ENCODE assay signal across 31 mouse cellular contexts in genomic region chr3:90280708-90281107, GRCm38 (mm10). TPM values are rescaled to one million over a fixed set of nuclear protein-coding genes. Genes with fewer than 3 reads are reported as not detected.
DNase-seq lines count a peak whose midpoint lies in the region; ATAC-seq and TF ChIP-seq lines count a peak whose summit lies in the region.
"Had no signal": no experiment of that assay in that cellular context is flagged by ENCODE, and none has a peak within 500 bp of the region (broad histone marks: within the 10 kb centered on the region; RNA-seq: fewer than 3 reads in every experiment).

No protein-coding gene starts in this region.

- no peak overlapping the region for H3K4me2 ChIP-seq in midbrain, postnatal 0 days (ENCODE audit: low read depth, low read length, poor library complexity, severe bottlenecking)
- H3K4me2 ChIP-seq in midbrain, embryonic 11.5 days: no peak overlapping the region
- H3K4me2 ChIP-seq: heart, embryonic 13.5 days; hindbrain, embryonic 14.5 days; limb, embryonic 12.5 days; liver, embryonic 15.5 days; lung, embryonic 14.5 days; midbrain, embryonic 12.5 days; neural tube, embryonic 13.5 days had no signal

- ATAC-seq in midbrain, postnatal 0 days (ENCODE audit: low FRiP score): peak; percentile 27; the same call in 1 of the 2 replicates
- no peak for ATAC-seq in midbrain, embryonic 11.5 days (ENCODE audit: low FRiP score)
- ATAC-seq: forebrain, embryonic 16.5 days; intestine, postnatal 0 days; Patski had no signal

- DNase-seq in cerebellum, adult 2 months: no peak
- no peak for DNase-seq in cerebellum, postnatal 4 days (ENCODE audit: low spot score in 2 of 2)
- peak; percentile 43 for DNase-seq in layer of hippocampus, adult 11-12 months (ENCODE audit: low spot score)
- no peak for DNase-seq in layer of hippocampus, postnatal 36 days
- no peak for DNase-seq in midbrain, postnatal 0 days (ENCODE audit: low spot score)
- no peak for DNase-seq in midbrain, embryonic 11.5 days (ENCODE audit: low spot score, missing footprints)
- DNase-seq in telencephalon, adult 2 months (ENCODE audit: low read depth, low spot score): peak; percentile 36
- DNase-seq: adrenal gland, postnatal 14 days; cerebellum, adult 18-20 months; gastrocnemius, postnatal 14 days; heart, postnatal 10 days; kidney, adult 9 months; kidney, postnatal 10 days; lung, embryonic 14.5 days; lung, postnatal 36 days; right cerebral cortex, postnatal 25 days; thymus, adult 2 months; thymus, postnatal 4 days had no signal

- H3K4me3 ChIP-seq in cerebellum, adult 2 months (replicated peaks; ENCODE audit: insufficient read depth, low read depth, low read length): no peak overlapping the region
- H3K4me3 ChIP-seq in midbrain, postnatal 0 days (ENCODE audit: low read depth, low read length): no peak overlapping the region
- H3K4me3 ChIP-seq in midbrain, embryonic 11.5 days (ENCODE audit: low read depth, low read length): no peak overlapping the region
- H3K4me3 ChIP-seq: erythroblast, embryonic 14.5 days; heart, embryonic 13.5 days; limb, embryonic 12.5 days; liver, embryonic 15.5 days; midbrain, embryonic 12.5 days; neural tube, embryonic 13.5 days had no signal

- H3K36me3 ChIP-seq in midbrain, postnatal 0 days (ENCODE audit: insufficient read depth, low read length): peaks cover 39% of the 10 kb centered on the region
- peaks cover 11% of the 10 kb centered on the region for H3K36me3 ChIP-seq in midbrain, embryonic 11.5 days (ENCODE audit: control insufficient read depth, insufficient read depth, low read length)

- TF ChIP-seq POLR2A in cerebellum, adult 2 months (IDR thresholded peaks at IDR 0.05; ENCODE audit: borderline replicate concordance, insufficient read depth, low read length): no peak

- WGBS in cerebellum, adult 2 months: 90% methylated on average over 9 of the region's 9 CpGs
- WGBS in midbrain, postnatal 0 days: 93% methylated on average over 9 of the region's 9 CpGs
- 95% methylated on average over 9 of the region's 9 CpGs for WGBS in midbrain, embryonic 11.5 days

- no peak for TF ChIP-seq CTCF in cerebellum, adult 2 months (IDR thresholded peaks at IDR 0.05; ENCODE audit: borderline replicate concordance, insufficient read depth, low read depth, low read length)
- no peak for TF ChIP-seq CTCF in midbrain, postnatal 0 days (IDR thresholded peaks at IDR 0.05)

- no peaks in the 10 kb centered on the region for H3K27me3 ChIP-seq in cerebellum, adult 2 months (ENCODE audit: control insufficient read depth, insufficient read depth, low read length)
- H3K27me3 ChIP-seq in midbrain, postnatal 0 days (ENCODE audit: insufficient read depth, low read length): no peaks in the 10 kb centered on the region
- H3K27me3 ChIP-seq in midbrain, embryonic 11.5 days (ENCODE audit: control insufficient read depth, insufficient read depth, low read length): no peaks in the 10 kb centered on the region
- H3K27me3 ChIP-seq: heart, embryonic 13.5 days; limb, embryonic 12.5 days; liver, embryonic 15.5 days; midbrain, embryonic 12.5 days; neural tube, embryonic 13.5 days; Patski had no signal

- no peaks in the 10 kb centered on the region for H3K9me3 ChIP-seq in midbrain, postnatal 0 days (ENCODE audit: low read length)
- no peaks in the 10 kb centered on the region for H3K9me3 ChIP-seq in midbrain, embryonic 11.5 days (ENCODE audit: control insufficient read depth, low read length)
- H3K9me3 ChIP-seq: heart, embryonic 13.5 days; limb, embryonic 12.5 days; liver, embryonic 15.5 days; midbrain, embryonic 12.5 days; neural tube, embryonic 13.5 days had no signal

- peak overlapping the region; percentile 24; the same call in 1 of the 2 replicates for H3K27ac ChIP-seq in cerebellum, adult 2 months (ENCODE audit: insufficient read depth, low read length)
- no peak overlapping the region for H3K27ac ChIP-seq in midbrain, postnatal 0 days (ENCODE audit: low read depth, low read length)
- H3K27ac ChIP-seq in midbrain, embryonic 11.5 days (ENCODE audit: low read depth, low read length): no peak overlapping the region
- H3K27ac ChIP-seq: heart, embryonic 13.5 days; hindbrain, embryonic 14.5 days; limb, embryonic 12.5 days; liver, embryonic 15.5 days; midbrain, embryonic 12.5 days; neural tube, embryonic 13.5 days had no signal

- peaks cover 29% of the 10 kb centered on the region for H3K4me1 ChIP-seq in cerebellum, adult 2 months (ENCODE audit: control insufficient read depth, insufficient read depth, low read length)
- no peaks in the 10 kb centered on the region for H3K4me1 ChIP-seq in midbrain, postnatal 0 days (ENCODE audit: insufficient read depth, low read length)
- no peaks in the 10 kb centered on the region for H3K4me1 ChIP-seq in midbrain, embryonic 11.5 days (ENCODE audit: control insufficient read depth, insufficient read depth, low read length)
- H3K4me1 ChIP-seq: limb, embryonic 12.5 days; liver, embryonic 15.5 days; midbrain, embryonic 12.5 days; neural tube, embryonic 13.5 days had no signal

- H3K9ac ChIP-seq in midbrain, postnatal 0 days (replicated peaks; ENCODE audit: low read length, poor library complexity, severe bottlenecking): no peak overlapping the region
- H3K9ac ChIP-seq in midbrain, embryonic 11.5 days (ENCODE audit: low read length): no peak overlapping the region
- H3K9ac ChIP-seq: heart, embryonic 13.5 days; hindbrain, embryonic 14.5 days; limb, embryonic 12.5 days; liver, embryonic 15.5 days; lung, embryonic 14.5 days; midbrain, embryonic 12.5 days; neural tube, embryonic 13.5 days had no signal

RNA-seq across cellular contexts. Expression of gene Gatad2b, which starts 12.3 kb away (rescaled TPM):
- polyA plus RNA-seq in cerebellum, adult 2 months (2012; rRNA removed): 33.3 and 40.7 TPM in 2 replicates
- 100 to 1,000 TPM in 1 of 2 experiments, 10 to 100 TPM in 1; 95.2 to 109 TPM for total RNA-seq in layer of hippocampus, postnatal 36 days (2021)
- 27.3 and 29.8 TPM in 2 replicates for total RNA-seq in midbrain, postnatal 0 days (2014; rRNA removed)
- 10.2 and 12.9 TPM in 2 replicates for polyA plus RNA-seq in midbrain, postnatal 0 days (2015; fragmentation: Nextera tagmentation; extraction: Ambion mirVana)
- 10.4 TPM in 2 replicates for polyA plus RNA-seq in midbrain, embryonic 11.5 days (2014; fragmentation: Nextera tagmentation; extraction: Ambion mirVana)

RNA-seq across cellular contexts. Expression of gene Dennd4b, which starts 15.7 kb away (rescaled TPM):
- 65.4 and 77.0 TPM in 2 replicates for polyA plus RNA-seq in cerebellum, adult 2 months (2012; rRNA removed)
- total RNA-seq in layer of hippocampus, postnatal 36 days (2021): 10 to 100 TPM; 30.5 to 31.8 TPM
- total RNA-seq in midbrain, postnatal 0 days (2014; rRNA removed): 34.6 and 46.8 TPM in 2 replicates
- polyA plus RNA-seq in midbrain, postnatal 0 days (2015; fragmentation: Nextera tagmentation; extraction: Ambion mirVana): 6.9 and 7.7 TPM in 2 replicates
- polyA plus RNA-seq in midbrain, embryonic 11.5 days (2014; fragmentation: Nextera tagmentation; extraction: Ambion mirVana): 3.8 and 4.0 TPM in 2 replicates

RNA-seq across cellular contexts. Expression of gene Crtc2, which starts 26.7 kb away (rescaled TPM):
- 78.2 and 91.2 TPM in 2 replicates for polyA plus RNA-seq in cerebellum, adult 2 months (2012; rRNA removed)
- total RNA-seq in layer of hippocampus, postnatal 36 days (2021): 10 to 100 TPM; 34.5 to 41.3 TPM
- 19.5 and 20.4 TPM in 2 replicates for total RNA-seq in midbrain, postnatal 0 days (2014; rRNA removed)
- 17.2 and 18.9 TPM in 2 replicates for polyA plus RNA-seq in midbrain, postnatal 0 days (2015; fragmentation: Nextera tagmentation; extraction: Ambion mirVana)
- polyA plus RNA-seq in midbrain, embryonic 11.5 days (2014; fragmentation: Nextera tagmentation; extraction: Ambion mirVana): 8.0 and 9.0 TPM in 2 replicates

RNA-seq across cellular contexts. Expression of gene Slc39a1, which starts 32.7 kb away (rescaled TPM):
- 35.8 and 38.7 TPM in 2 replicates for polyA plus RNA-seq in cerebellum, adult 2 months (2012; rRNA removed)
- total RNA-seq in layer of hippocampus, postnatal 36 days (2021): 10 to 100 TPM; 44.9 to 47.2 TPM
- total RNA-seq in midbrain, postnatal 0 days (2014; rRNA removed): 73.0 and 75.3 TPM in 2 replicates
- 60.3 and 62.4 TPM in 2 replicates for polyA plus RNA-seq in midbrain, postnatal 0 days (2015; fragmentation: Nextera tagmentation; extraction: Ambion mirVana)
- polyA plus RNA-seq in midbrain, embryonic 11.5 days (2014; fragmentation: Nextera tagmentation; extraction: Ambion mirVana): 58.7 and 59.4 TPM in 2 replicates

RNA-seq across cellular contexts. Expression of gene Creb3l4, which starts 37.4 kb away (rescaled TPM):
- polyA plus RNA-seq in cerebellum, adult 2 months (2012; rRNA removed): 0.23 and 0.51 TPM in 2 replicates
- under 1 TPM in 1 of 2 experiments, not detected in 1; 0.40 TPM for total RNA-seq in layer of hippocampus, postnatal 36 days (2021)
- 0.77 and 1.6 TPM in 2 replicates for total RNA-seq in midbrain, postnatal 0 days (2014; rRNA removed)
- polyA plus RNA-seq in midbrain, postnatal 0 days (2015; fragmentation: Nextera tagmentation; extraction: Ambion mirVana): 1.2 and 1.7 TPM in 2 replicates
- 3.2 and 4.3 TPM in 2 replicates for polyA plus RNA-seq in midbrain, embryonic 11.5 days (2014; fragmentation: Nextera tagmentation; extraction: Ambion mirVana)
- total RNA-seq: common myeloid progenitor, adult 5-6 weeks; granulocyte monocyte progenitor cell, adult 5-6 weeks; hematopoietic stem cell, adult 5-6 weeks had no signal
- polyA plus RNA-seq: erythroblast, embryonic 14.5 days had no signal

Comparison
In these comparisons a context has a peak if more than half of its experiments do, and no peak if none do; other contexts are left out.
1. DNase-seq: peak in layer of hippocampus, adult 11-12 months (single experiment) and telencephalon, adult 2 months (single experiment); none in cerebellum, adult 2 months (0 of 2), cerebellum, postnatal 4 days (0 of 2), layer of hippocampus, postnatal 36 days (0 of 2), midbrain, postnatal 0 days (single experiment) and midbrain, embryonic 11.5 days (single experiment).